Mouse (Mus musculus) embryonic facial prominence, embryonic 14.5 days (tissue): ENCODE results near the gene Lnp1. TPM values are rescaled to one million over a fixed set of nuclear protein-coding genes. Genes with fewer than 3 reads are reported as not detected.
"Not testable (repeated sequence)": the region's sequence is repeated elsewhere in the genome, so short reads cannot be mapped to it uniquely, and the experiment has no call there.

Experiments used
- ATAC-seq: fragments of 200-750 bp; cut with Nextera tagmentation; 2 replicates; pipeline ENCODE4 v1.8.0; 2017; ENCODE audit warnings: low read depth, moderate number of reproducible peaks, moderate TSS enrichment
- DNase-seq: peaks from one replicate; pipeline ENCODE4 v3.0.0-alpha.2; 2015; ENCODE audit warnings: low spot score
- H3K27ac ChIP-seq: fragments of 300-500 bp; sonication (generic); replicated peaks from 2 replicates; pipeline ENCODE4 v1.5.1; 2014; ENCODE audit warnings: low read depth, mild to moderate bottlenecking, low read length, moderate library complexity
- H3K27me3 ChIP-seq: fragments of 300-500 bp; sonication (generic); replicated peaks from 2 replicates; pipeline ENCODE4 v1.6.1; 2014; ENCODE audit warnings: low read length; ENCODE audit not compliant: control insufficient read depth, insufficient read depth
- H3K36me3 ChIP-seq: fragments of 300-500 bp; sonication (generic); 2 replicates; pipeline ENCODE4 v1.6.1; 2014; ENCODE audit warnings: low read length, mixed read lengths; ENCODE audit not compliant: control insufficient read depth, insufficient read depth
- H3K4me1 ChIP-seq: fragments of 300-500 bp; sonication (generic); 2 replicates; pipeline ENCODE4 v1.6.1; 2014; ENCODE audit warnings: antibody characterized with exemption, low read length; ENCODE audit not compliant: control insufficient read depth, insufficient read depth
- H3K4me2 ChIP-seq: fragments of 300-500 bp; sonication (generic); 2 replicates; pipeline ENCODE4 v1.6.1; 2014; ENCODE audit warnings: low read depth, mild to moderate bottlenecking, low read length, moderate library complexity, mixed read lengths
- H3K4me3 ChIP-seq: fragments of 300-500 bp; sonication (generic); 2 replicates; pipeline ENCODE4 v1.5.1; 2014; ENCODE audit warnings: low read depth, mild to moderate bottlenecking, low read length
- H3K9ac ChIP-seq: fragments of 300-500 bp; sonication (generic); 2 replicates; pipeline ENCODE4 v1.6.1; 2014; ENCODE audit warnings: low read depth, mild to moderate bottlenecking, low read length, moderate library complexity, mixed read lengths
- H3K9me3 ChIP-seq: fragments of 300-500 bp; sonication (generic); 2 replicates; pipeline ENCODE4 v1.6.1; 2016; ENCODE audit warnings: low read length; ENCODE audit not compliant: control insufficient read depth
- WGBS: fragments of 180-500 bp; shearing (Covaris S2); extraction: QIAGEN DNeasy Blood & Tissue Kit; methylation state at CpG from one replicate; pipeline ENCODE4 v1.1.7; 2014; 5-methylcytosine and 5-hydroxymethylcytosine counted together
- polyA plus RNA-seq: library from polyadenylated mRNA; unstranded; fragments of >200 nt; fragmentation: Nextera tagmentation; extraction: Ambion mirVana; gene quantifications from 2 replicates; pipeline ENCODE4 v1.2.1, GENCODE M21; 2014

Gene Lnp1
- polyA plus RNA-seq = 0.72 TPM in 1 of 2 replicates, not detected in the other

GRCm38 (mm10) chr16:56928023-56928422 lies at the start of gene Lnp1:
Gene Lnp1 (minus strand): TSS chr16:56928061.
- no peak within 1 kb of the TSS for H3K4me3 ChIP-seq
- WGBS = 35% methylated on average over 3 of the region's 3 CpGs
- peak; percentile 31 for DNase-seq
- no peak within 1 kb of the TSS for H3K27ac ChIP-seq
- H3K36me3 ChIP-seq = no peaks in the 10 kb centered on the region
- H3K27me3 ChIP-seq = no peaks in the 10 kb centered on the region
- no peak within 1 kb of the TSS for H3K9ac ChIP-seq
- no peaks in the 10 kb centered on the region for H3K4me1 ChIP-seq
- H3K9me3 ChIP-seq = no peaks in the 10 kb centered on the region
- H3K4me2 ChIP-seq = no peak within 1 kb of the TSS
- peak; percentile 74 for ATAC-seq

DNA sequence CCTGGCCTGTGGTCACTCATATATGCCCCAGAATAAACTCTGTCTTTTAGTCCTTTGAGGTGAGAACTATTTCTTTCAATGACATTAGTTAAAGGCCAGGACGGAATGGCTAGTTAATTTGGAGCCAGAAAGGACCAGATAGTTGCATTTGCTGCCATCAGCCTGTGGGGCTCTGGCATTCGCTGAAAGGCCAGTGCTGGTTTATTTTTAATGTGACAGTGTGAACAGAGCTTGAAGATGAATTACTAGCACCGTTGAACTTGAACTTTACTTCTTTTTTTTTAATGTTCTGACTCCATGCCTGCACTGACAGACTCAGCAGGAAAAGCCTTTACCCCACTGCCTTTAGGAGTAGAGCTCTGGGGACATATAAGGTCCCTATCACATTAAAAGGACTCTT lies 46.8 kb upstream of the Lnp1 start:
- H3K9me3 ChIP-seq = no peaks in the 10 kb centered on the region
- no peak for ATAC-seq
- 61% methylated on average over 3 of the region's 3 CpGs for WGBS

GRCm38 (mm10) chr16:56958311-56958710 lies 30.4 kb upstream of the Lnp1 start:
- WGBS = 89% methylated on average over 2 of the region's 2 CpGs
- not testable (repeated sequence) for H3K36me3 ChIP-seq, DNase-seq, H3K4me2 ChIP-seq, H3K27ac ChIP-seq, H3K27me3 ChIP-seq, H3K9ac ChIP-seq, ATAC-seq, H3K4me1 ChIP-seq, H3K4me3 ChIP-seq, H3K9me3 ChIP-seq

More for the DNA sequence above, 46.8 kb upstream of the Lnp1 start:
- Histone ChIP-seq H3K4me2 (no peak overlapping the region), H3K4me3 (no peak overlapping the region), H3K9ac (no peak overlapping the region), H3K27ac (no peak overlapping the region), H3K27me3 (no peaks in the 10 kb centered on the region), H3K4me1 (no peaks in the 10 kb centered on the region), H3K36me3 (no peaks in the 10 kb centered on the region)
- DNase-seq = no peak

GRCm38 (mm10) chr16:56949085-56949484 lies 21.2 kb upstream of the Lnp1 start:
- ATAC-seq (no peak), DNase-seq (no peak)
- no peak overlapping the region for H3K27ac ChIP-seq
- H3K9ac ChIP-seq = no peak overlapping the region
- WGBS = 90% methylated on average over 5 of the region's 5 CpGs
- H3K36me3 ChIP-seq = no peaks in the 10 kb centered on the region
- H3K4me3 ChIP-seq = no peak overlapping the region
- H3K9me3 ChIP-seq = no peaks in the 10 kb centered on the region
- H3K4me2 ChIP-seq = no peak overlapping the region
- no peaks in the 10 kb centered on the region for H3K4me1 ChIP-seq
- no peaks in the 10 kb centered on the region for H3K27me3 ChIP-seq

- Histone ChIP-seq H3K36me3 (no peaks in the 10 kb centered on the region), H3K9me3 (no peaks in the 10 kb centered on the region), H3K27ac (no peak overlapping the region), H3K4me1 (no peaks in the 10 kb centered on the region), H3K4me3 (no peak overlapping the region), H3K9ac (no peak overlapping the region), H3K27me3 (no peaks in the 10 kb centered on the region), H3K4me2 (no peak overlapping the region)
- DNase-seq (no peak), ATAC-seq (no peak)
- 86% methylated on average over 2 of the region's 2 CpGs for WGBS
Observed at GRCm38 (mm10) chr16:56942341-56942740, 14.5 kb upstream of the Lnp1 start.

- Histone ChIP-seq H3K27ac (no peak overlapping the region), H3K36me3 (no peaks in the 10 kb centered on the region), H3K27me3 (no peaks in the 10 kb centered on the region), H3K4me2 (no peak overlapping the region), H3K9me3 (no peaks in the 10 kb centered on the region), H3K4me1 (no peaks in the 10 kb centered on the region), H3K9ac (no peak overlapping the region), H3K4me3 (no peak overlapping the region)
- ATAC-seq = peak; percentile 77
- peak; percentile 82 for DNase-seq
- 21% methylated on average over 8 of the region's 8 CpGs for WGBS
Observed at GRCm38 (mm10) chr16:56920102-56920657, 7.7 kb downstream of the Lnp1 start.

- ATAC-seq (no peak), DNase-seq (no peak)
- Histone ChIP-seq H3K4me3 (no peak overlapping the region), H3K4me2 (no peak overlapping the region), H3K27ac (no peak overlapping the region), H3K36me3 (no peaks in the 10 kb centered on the region), H3K4me1 (no peaks in the 10 kb centered on the region), H3K27me3 (no peaks in the 10 kb centered on the region), H3K9ac (no peak overlapping the region), H3K9me3 (no peaks in the 10 kb centered on the region)
- WGBS = 85% methylated on average over 7 of the region's 7 CpGs
Observed at GRCm38 (mm10) chr16:56917230-56917629, 10.6 kb downstream of the Lnp1 start.

DNA sequence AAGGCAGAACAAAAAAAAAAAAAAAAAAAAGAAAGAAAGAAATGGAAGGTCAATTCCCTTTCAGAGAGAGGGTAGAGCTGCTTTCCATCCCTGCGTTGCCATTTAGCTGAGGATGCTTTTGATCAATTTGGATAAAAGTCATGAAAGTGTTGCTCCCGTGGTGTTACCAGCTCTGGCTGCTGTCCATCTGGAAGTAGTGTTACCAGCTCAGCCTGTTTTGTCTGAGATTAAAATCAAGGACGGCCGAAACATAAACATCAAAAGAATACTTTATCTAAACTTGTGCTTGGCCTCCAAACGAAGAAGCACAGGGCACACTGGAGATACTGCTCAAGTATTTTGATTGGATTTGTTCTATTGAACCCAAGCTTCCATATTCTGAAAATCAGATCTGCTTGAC lies 18.9 kb downstream of the Lnp1 start:
- ATAC-seq = no peak
- DNase-seq = no peak
- H3K4me1 ChIP-seq = no peaks in the 10 kb centered on the region
- H3K27ac ChIP-seq = no peak overlapping the region
- no peaks in the 10 kb centered on the region for H3K27me3 ChIP-seq
- no peaks in the 10 kb centered on the region for H3K9me3 ChIP-seq
- H3K36me3 ChIP-seq = no peaks in the 10 kb centered on the region
- 57% methylated on average over 5 of the region's 5 CpGs for WGBS
- H3K9ac ChIP-seq = no peak overlapping the region
- H3K4me2 ChIP-seq = no peak overlapping the region
- H3K4me3 ChIP-seq = no peak overlapping the region

DNA sequence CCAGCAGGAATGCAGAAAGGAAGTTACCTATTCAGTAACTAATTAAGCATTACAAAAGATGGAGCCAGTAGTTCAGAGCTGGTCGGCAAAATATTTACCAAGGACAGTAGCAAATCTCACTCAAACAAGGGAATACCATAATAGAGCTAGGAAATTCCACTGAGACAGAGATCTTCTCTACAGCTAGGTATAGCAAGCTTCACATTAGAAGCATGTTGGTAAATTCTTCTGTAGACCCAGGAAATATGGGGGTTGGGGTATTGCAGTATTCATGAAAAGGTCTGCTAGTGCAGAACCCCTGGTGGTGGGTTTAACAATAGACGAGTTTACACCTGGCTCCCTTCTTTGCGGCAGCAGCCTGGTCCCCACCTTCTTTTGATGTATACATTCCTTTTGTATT lies 25.7 kb downstream of the Lnp1 start:
- ATAC-seq = not testable (repeated sequence)
- 65% methylated on average over 3 of the region's 3 CpGs for WGBS

More for the DNA sequence above, 25.7 kb downstream of the Lnp1 start:
- H3K9me3 ChIP-seq, H3K9ac ChIP-seq, H3K27ac ChIP-seq, H3K4me1 ChIP-seq, H3K4me2 ChIP-seq, H3K36me3 ChIP-seq, DNase-seq, H3K27me3 ChIP-seq, H3K4me3 ChIP-seq: not testable (repeated sequence)
